Mouse (Mus musculus) kidney, postnatal 0 days (tissue): ENCODE measurements around the gene Olfr12. TPM values are rescaled to one million over a fixed set of nuclear protein-coding genes. Genes with fewer than 3 reads are reported as not detected.

Experiments used
- ATAC-seq: fragments of 200-750 bp; cut with Nextera tagmentation; replicated peaks from 2 replicates; pipeline ENCODE4 v1.8.0; 2017; ENCODE audit warnings: low read depth, moderate number of reproducible peaks, moderate TSS enrichment, moderate library complexity; ENCODE audit not compliant: low FRiP score
- DNase-seq: peaks from one replicate; pipeline ENCODE4 v3.0.0-alpha.2; 2016; ENCODE audit warnings: low spot score
- H3K27ac ChIP-seq: fragments of 300-500 bp; sonication (generic); 2 replicates; pipeline ENCODE4 v1.5.1; 2014; ENCODE audit warnings: mild to moderate bottlenecking
- H3K27me3 ChIP-seq: fragments of 300-500 bp; sonication (generic); 2 replicates; pipeline ENCODE4 v1.6.1; 2014; ENCODE audit warnings: low read length, mixed read lengths; ENCODE audit not compliant: insufficient read depth
- H3K36me3 ChIP-seq: fragments of 300-500 bp; sonication (generic); 2 replicates; pipeline ENCODE4 v1.6.1; 2014; ENCODE audit warnings: low read length, mixed read lengths; ENCODE audit not compliant: insufficient read depth
- H3K4me1 ChIP-seq: fragments of 300-500 bp; sonication (generic); replicated peaks from 2 replicates; pipeline ENCODE4 v1.6.1; 2014; ENCODE audit warnings: antibody characterized with exemption, low read length, mixed read lengths; ENCODE audit not compliant: insufficient read depth
- H3K4me2 ChIP-seq: fragments of 300-500 bp; sonication (generic); 2 replicates; pipeline ENCODE4 v1.6.1; 2014; ENCODE audit warnings: mild to moderate bottlenecking, low read length, moderate library complexity, mixed read lengths
- H3K4me3 ChIP-seq: fragments of 300-500 bp; sonication (generic); replicated peaks from 2 replicates; pipeline ENCODE4 v1.5.1; 2014; ENCODE audit warnings: low read depth, low read length
- H3K9ac ChIP-seq: fragments of 300-500 bp; sonication (generic); 2 replicates; pipeline ENCODE4 v1.6.1; 2014; ENCODE audit warnings: low read depth, low read length
- H3K9me3 ChIP-seq: fragments of 300-500 bp; sonication (generic); replicated peaks from 2 replicates; pipeline ENCODE4 v1.6.1; 2016; ENCODE audit warnings: low read length, inconsistent platforms, mixed read lengths
- CTCF ChIP-seq: IDR thresholded peaks from 2 replicates; pipeline ENCODE4 v1.5.1; 2016; ENCODE audit warnings: antibody characterized with exemption, low read depth, mild to moderate bottlenecking, moderate library complexity
- WGBS: fragments of 180-500 bp; shearing (Covaris S2); extraction: QIAGEN DNeasy Blood & Tissue Kit; methylation state at CpG from one replicate; pipeline ENCODE4 v1.1.7; 2014; 5-methylcytosine and 5-hydroxymethylcytosine counted together
- polyA plus RNA-seq: library from polyadenylated mRNA; unstranded; fragments of >200 nt; fragmentation: Nextera tagmentation; extraction: Ambion mirVana; gene quantifications from 2 replicates; pipeline ENCODE4 v1.2.1, GENCODE M21; 2015

Olfr12 gene
- polyA plus RNA-seq, 1 experiment from 2014 or later = not detected

- no peak for TF ChIP-seq CTCF
- WGBS = 67% methylated on average over 3 of the region's 3 CpGs
- no peak overlapping the region for H3K27ac ChIP-seq
These were observed 33.9 kb downstream of the Olfr12 start for GRCm38 (mm10) chr1:92651467-92651866.

GRCm38 (mm10) chr1:92653179-92653578 lies 35.6 kb downstream of the Olfr12 start:
- 88% methylated on average over 3 of the region's 3 CpGs for WGBS
- H3K4me2 ChIP-seq = no peak overlapping the region

More at GRCm38 (mm10) chr1:92651467-92651866, 33.9 kb downstream of the Olfr12 start:
- Histone ChIP-seq H3K4me2 (no peak overlapping the region), H3K4me3 (no peak overlapping the region), H3K36me3 (no peaks in the 10 kb centered on the region), H3K4me1 (no peaks in the 10 kb centered on the region; the same call in 1 of the 2 replicates), H3K9ac (no peak overlapping the region), H3K9me3 (no peaks in the 10 kb centered on the region), H3K27me3 (no peaks in the 10 kb centered on the region)
- no peak for ATAC-seq
- DNase-seq = no peak

GRCm38 (mm10) chr1:92654676-92655075 lies 37.1 kb downstream of the Olfr12 start:
- 57% methylated on average over 2 of the region's 2 CpGs for WGBS
- TF ChIP-seq CTCF = no peak
- H3K27ac ChIP-seq = no peak overlapping the region
- DNase-seq (no peak), ATAC-seq (no peak)
- H3K4me3 ChIP-seq = no peak overlapping the region
- no peaks in the 10 kb centered on the region for H3K36me3 ChIP-seq
- no peaks in the 10 kb centered on the region for H3K9me3 ChIP-seq
- H3K4me2 ChIP-seq = no peak overlapping the region
- H3K9ac ChIP-seq = no peak overlapping the region
- no peaks in the 10 kb centered on the region for H3K27me3 ChIP-seq
- no peaks in the 10 kb centered on the region for H3K4me1 ChIP-seq

More at GRCm38 (mm10) chr1:92653179-92653578, 35.6 kb downstream of the Olfr12 start:
- Histone ChIP-seq H3K9ac (no peak overlapping the region), H3K27me3 (no peaks in the 10 kb centered on the region), H3K4me1 (no peaks in the 10 kb centered on the region; the same call in 1 of the 2 replicates), H3K27ac (no peak overlapping the region), H3K4me3 (no peak overlapping the region), H3K9me3 (no peaks in the 10 kb centered on the region), H3K36me3 (no peaks in the 10 kb centered on the region)
- no peak for DNase-seq
- no peak for TF ChIP-seq CTCF
- ATAC-seq = no peak

GRCm38 (mm10) chr1:92657025-92657820 lies 39.6 kb downstream of the Olfr12 start:
- Histone ChIP-seq H3K27me3 (no peaks in the 10 kb centered on the region), H3K9ac (no peak overlapping the region), H3K4me2 (no peak overlapping the region), H3K4me3 (no peak overlapping the region), H3K36me3 (no peaks in the 10 kb centered on the region), H3K9me3 (no peaks in the 10 kb centered on the region), H3K27ac (no peak overlapping the region), H3K4me1 (no peaks in the 10 kb centered on the region)
- TF ChIP-seq CTCF = no peak
- WGBS = 38% methylated on average over 11 of the region's 11 CpGs
- DNase-seq = no peak
- ATAC-seq = no peak

- no peak overlapping the region for H3K4me3 ChIP-seq
- no peaks in the 10 kb centered on the region for H3K36me3 ChIP-seq
- no peaks in the 10 kb centered on the region for H3K27me3 ChIP-seq
- 51% methylated on average over 5 of the region's 5 CpGs for WGBS
- no peak for DNase-seq
- no peak for ATAC-seq
- H3K9ac ChIP-seq = no peak overlapping the region
- no peak overlapping the region for H3K4me2 ChIP-seq
- no peak for TF ChIP-seq CTCF
- H3K9me3 ChIP-seq = no peaks in the 10 kb centered on the region
- no peaks in the 10 kb centered on the region for H3K4me1 ChIP-seq
- H3K27ac ChIP-seq = no peak overlapping the region
These were observed 41.8 kb downstream of the Olfr12 start for GRCm38 (mm10) chr1:92659392-92659791.

GRCm38 (mm10) chr1:92667106-92667505 lies 49.5 kb downstream of the Olfr12 start:
- Histone ChIP-seq H3K4me3 (no peak overlapping the region), H3K27ac (no peak overlapping the region), H3K9ac (no peak overlapping the region), H3K4me2 (no peak overlapping the region), H3K9me3 (no peaks in the 10 kb centered on the region), H3K4me1 (no peaks in the 10 kb centered on the region), H3K36me3 (no peaks in the 10 kb centered on the region), H3K27me3 (no peaks in the 10 kb centered on the region)
- no peak for TF ChIP-seq CTCF
- DNase-seq = no peak
- WGBS = 69% methylated on average over 6 of the region's 6 CpGs
- no peak for ATAC-seq

GRCm38 (mm10) chr1:92669430-92669829 lies 51.8 kb downstream of the Olfr12 start:
- no peaks in the 10 kb centered on the region for H3K27me3 ChIP-seq
- H3K4me3 ChIP-seq = no peak overlapping the region
- WGBS = 88% methylated on average over 3 of the region's 3 CpGs
- no peak for ATAC-seq
- DNase-seq = no peak
- no peak overlapping the region for H3K4me2 ChIP-seq
- H3K9me3 ChIP-seq = no peaks in the 10 kb centered on the region
- H3K36me3 ChIP-seq = no peaks in the 10 kb centered on the region
- H3K9ac ChIP-seq = no peak overlapping the region
- no peak overlapping the region for H3K27ac ChIP-seq
- no peak for TF ChIP-seq CTCF
- H3K4me1 ChIP-seq = no peaks in the 10 kb centered on the region
